Mouse (Mus musculus) stomach, postnatal 0 days (tissue): ENCODE measurements at regions not wholly inside any gene's neighbourhood (a gene's known extent, or its start where the extent isn't known, plus 50 kb on each side); places are given as distances from the start of the nearest gene placed in this dataset.
A peak's percentile ranks its signal among the peaks of the same experiment; 100 is the strongest.

Experiments used
- ATAC-seq: fragments of 200-750 bp; cut with Nextera tagmentation; 2 replicates; pipeline ENCODE4 v1.8.0; 2017; ENCODE audit not compliant: low FRiP score, low TSS enrichment
- DNase-seq: peaks from one replicate; pipeline ENCODE4 v3.0.0-alpha.2; 2016; ENCODE audit warnings: low spot score
- H3K27ac ChIP-seq: fragments of 300-500 bp; sonication (generic); replicated peaks from 2 replicates; pipeline ENCODE4 v1.5.1; 2014; ENCODE audit warnings: mild to moderate bottlenecking, control low read depth
- H3K27me3 ChIP-seq: fragments of 300-500 bp; sonication (generic); 2 replicates; pipeline ENCODE4 v1.6.1; 2014; ENCODE audit warnings: low read length; ENCODE audit not compliant: control insufficient read depth, insufficient read depth
- H3K36me3 ChIP-seq: fragments of 300-500 bp; sonication (generic); 2 replicates; pipeline ENCODE4 v1.6.1; 2014; ENCODE audit warnings: low read length, mixed read lengths; ENCODE audit not compliant: control insufficient read depth, insufficient read depth
- H3K4me1 ChIP-seq: fragments of 300-500 bp; sonication (generic); replicated peaks from 2 replicates; pipeline ENCODE4 v1.6.1; 2014; ENCODE audit warnings: antibody characterized with exemption; ENCODE audit not compliant: control insufficient read depth, insufficient read depth
- H3K4me2 ChIP-seq: fragments of 300-500 bp; sonication (generic); replicated peaks from 2 replicates; pipeline ENCODE4 v1.6.1; 2014; ENCODE audit warnings: low read depth, mild to moderate bottlenecking, control low read depth, moderate library complexity
- H3K4me3 ChIP-seq: fragments of 300-500 bp; sonication (generic); 2 replicates; pipeline ENCODE4 v1.5.1; 2014; ENCODE audit warnings: low read depth, low read length, control low read depth
- H3K9ac ChIP-seq: fragments of 300-500 bp; sonication (generic); 2 replicates; pipeline ENCODE4 v1.6.1; 2014; ENCODE audit warnings: mild to moderate bottlenecking, low read length, control low read depth, mixed read lengths
- H3K9me3 ChIP-seq: fragments of 300-500 bp; sonication (generic); 2 replicates; pipeline ENCODE4 v1.6.1; 2016; ENCODE audit warnings: low read length; ENCODE audit not compliant: control insufficient read depth
- CTCF ChIP-seq: IDR thresholded peaks from 2 replicates; pipeline ENCODE4 v1.5.1; 2016; ENCODE audit warnings: antibody characterized with exemption, low read depth, mild to moderate bottlenecking, moderate library complexity
- EP300 ChIP-seq: optimal IDR thresholded peaks from 2 replicates; pipeline ENCODE3; 2016; ENCODE audit warnings: antibody characterized with exemption
- WGBS: fragments of 180-500 bp; shearing (Covaris S2); extraction: QIAGEN DNeasy Blood & Tissue Kit; methylation state at CpG from one replicate; pipeline ENCODE4 v1.1.7; 2014; 5-methylcytosine and 5-hydroxymethylcytosine counted together

GRCm38 (mm10) chr5:148711570-148711969, 159.0 kb upstream of the Ubl3 start:
- DNase-seq (no peak), ATAC-seq (no peak)
- H3K9me3 ChIP-seq = no peaks in the 10 kb centered on the region
- H3K4me3 ChIP-seq = no peak overlapping the region
- TF ChIP-seq EP300 (no peak), CTCF (peak; percentile 23; the same call in 1 of the 2 replicates)
- WGBS = 75% methylated on average over 5 of the region's 5 CpGs
- no peaks in the 10 kb centered on the region for H3K4me1 ChIP-seq
- no peak overlapping the region for H3K27ac ChIP-seq
- H3K4me2 ChIP-seq = no peak overlapping the region
- H3K36me3 ChIP-seq = no peaks in the 10 kb centered on the region
- no peaks in the 10 kb centered on the region for H3K27me3 ChIP-seq
- no peak overlapping the region for H3K9ac ChIP-seq

- TF ChIP-seq EP300 (no peak), CTCF (no peak)
- Histone ChIP-seq H3K27ac (no peak overlapping the region), H3K36me3 (no peaks in the 10 kb centered on the region), H3K9ac (no peak overlapping the region), H3K4me2 (no peak overlapping the region), H3K9me3 (no peaks in the 10 kb centered on the region), H3K27me3 (no peaks in the 10 kb centered on the region), H3K4me3 (no peak overlapping the region), H3K4me1 (no peaks in the 10 kb centered on the region)
- ATAC-seq = no peak
- DNase-seq = no peak
- WGBS = 40% methylated on average over 10 of the region's 10 CpGs
Observed at GRCm38 (mm10) chr5:148709111-148709771, 156.7 kb upstream of the Ubl3 start.

- WGBS = 32% methylated on average over 11 of the region's 11 CpGs
- no peak overlapping the region for H3K4me3 ChIP-seq
- no peak overlapping the region for H3K4me2 ChIP-seq
- TF ChIP-seq CTCF = no peak
- no peak for TF ChIP-seq EP300
- H3K9me3 ChIP-seq = no peaks in the 10 kb centered on the region
- H3K27me3 ChIP-seq = no peaks in the 10 kb centered on the region
- peak; percentile 77 for ATAC-seq
- no peaks in the 10 kb centered on the region for H3K36me3 ChIP-seq
- DNase-seq = peak; percentile 32
- H3K27ac ChIP-seq = peak overlapping the region; percentile 53; the same call in 1 of the 2 replicates
- no peak overlapping the region for H3K9ac ChIP-seq
- H3K4me1 ChIP-seq = no peaks in the 10 kb centered on the region
Observed at GRCm38 (mm10) chr5:148708014-148708741, 155.6 kb upstream of the Ubl3 start.

GRCm38 (mm10) chr5:148707335-148707734, 154.7 kb upstream of the Ubl3 start:
- no peak for ATAC-seq
- TF ChIP-seq CTCF (no peak), EP300 (no peak)
- no peak overlapping the region for H3K9ac ChIP-seq
- no peaks in the 10 kb centered on the region for H3K36me3 ChIP-seq
- 75% methylated on average over 12 of the region's 12 CpGs for WGBS
- H3K4me2 ChIP-seq = no peak overlapping the region
- H3K4me1 ChIP-seq = no peaks in the 10 kb centered on the region
- H3K27ac ChIP-seq = no peak overlapping the region
- no peak for DNase-seq
- no peak overlapping the region for H3K4me3 ChIP-seq
- H3K27me3 ChIP-seq = no peaks in the 10 kb centered on the region
- H3K9me3 ChIP-seq = no peaks in the 10 kb centered on the region

- Histone ChIP-seq H3K4me2 (no peak overlapping the region), H3K4me3 (no peak overlapping the region), H3K9ac (no peak overlapping the region), H3K4me1 (no peaks in the 10 kb centered on the region), H3K9me3 (no peaks in the 10 kb centered on the region), H3K27me3 (no peaks in the 10 kb centered on the region), H3K27ac (no peak overlapping the region), H3K36me3 (no peaks in the 10 kb centered on the region)
- ATAC-seq = no peak
- 58% methylated on average over 16 of the region's 16 CpGs for WGBS
- no peak for TF ChIP-seq CTCF
- TF ChIP-seq EP300 = no peak
- no peak for DNase-seq
Observed at GRCm38 (mm10) chr5:148706323-148707120, 153.9 kb upstream of the Ubl3 start.
